Mouse (Mus musculus): ENCODE measurements at regions not wholly inside any gene's neighbourhood (a gene's known extent, or its start where the extent isn't known, plus 50 kb on each side); places are given as distances from the start of the nearest gene placed in this dataset.

- no peak for TF ChIP-seq CTCF (IDR thresholded peaks at IDR 0.05; ENCODE audit: control insufficient read depth, insufficient read depth, insufficient replicate concordance, low read depth, low read length)
- no peak for TF ChIP-seq POLR2A (IDR thresholded peaks at IDR 0.05; ENCODE audit: control insufficient read depth, low read depth, low read length)
Measured at GRCm38 (mm10) chr3:39276897-39277296, 390.2 kb downstream of the Fat4 start.

All from testis, adult 2 months (tissue).